Mouse (Mus musculus) cerebellum, adult 2 months (tissue): ENCODE measurements around the gene Lmod3. TPM values are rescaled to one million over a fixed set of nuclear protein-coding genes. Genes with fewer than 3 reads are reported as not detected.
"Not testable (repeated sequence)": the region's sequence is repeated elsewhere in the genome, so short reads cannot be mapped to it uniquely, and the experiment has no call there.

Source experiments
- DNase-seq, 2 experiments: peaks; one replicate each; pipeline ENCODE4 v3.0.0; 2021
- H3K27ac ChIP-seq: fragments of 200-500 bp; 2 replicates; pipeline ENCODE4 v1.5.1; 2012; ENCODE audit warnings: low read length, control low read depth, inconsistent platforms; ENCODE audit not compliant: insufficient read depth
- H3K27me3 ChIP-seq: fragments of 200-500 bp; 2 replicates; pipeline ENCODE4 v1.6.1; 2012; ENCODE audit warnings: inconsistent platforms, mild to moderate bottlenecking, low read length, moderate library complexity; ENCODE audit not compliant: control insufficient read depth, insufficient read depth
- H3K4me1 ChIP-seq: fragments of 200-500 bp; 2 replicates; pipeline ENCODE4 v1.6.1; 2011; ENCODE audit warnings: low read length; ENCODE audit not compliant: control insufficient read depth, insufficient read depth
- H3K4me3 ChIP-seq: fragments of 200-500 bp; replicated peaks from 2 replicates; pipeline ENCODE3; 2011; ENCODE audit warnings: mild to moderate bottlenecking, low read depth, low read length, control low read depth; ENCODE audit not compliant: insufficient read depth
- CTCF ChIP-seq: fragments of 200-500 bp; IDR thresholded peaks from 2 replicates; pipeline ENCODE4 v1.5.1; 2011; ENCODE audit warnings: low read depth, mild to moderate bottlenecking, control low read depth, low read length, moderate library complexity, borderline replicate concordance; ENCODE audit not compliant: insufficient read depth
- POLR2A ChIP-seq: fragments of 200-500 bp; IDR thresholded peaks from 2 replicates; pipeline ENCODE4 v1.6.1; 2011; ENCODE audit warnings: low read length, control low read depth, borderline replicate concordance; ENCODE audit not compliant: insufficient read depth
- WGBS: fragments of 180-500 bp; shearing (Covaris S2); methylation state at CpG from one replicate; pipeline ENCODE4 v1.1.7; 2018; 5-methylcytosine and 5-hydroxymethylcytosine counted together
- polyA plus RNA-seq: library from polyadenylated mRNA; depleted of rRNA; stranded (reverse); fragments of >200 nt; gene quantifications from 2 replicates; pipeline ENCODE4 v1.2.3, GENCODE M21; 2012

Lmod3 gene
- polyA plus RNA-seq, 1 experiment, result 0.08 TPM

DNA sequence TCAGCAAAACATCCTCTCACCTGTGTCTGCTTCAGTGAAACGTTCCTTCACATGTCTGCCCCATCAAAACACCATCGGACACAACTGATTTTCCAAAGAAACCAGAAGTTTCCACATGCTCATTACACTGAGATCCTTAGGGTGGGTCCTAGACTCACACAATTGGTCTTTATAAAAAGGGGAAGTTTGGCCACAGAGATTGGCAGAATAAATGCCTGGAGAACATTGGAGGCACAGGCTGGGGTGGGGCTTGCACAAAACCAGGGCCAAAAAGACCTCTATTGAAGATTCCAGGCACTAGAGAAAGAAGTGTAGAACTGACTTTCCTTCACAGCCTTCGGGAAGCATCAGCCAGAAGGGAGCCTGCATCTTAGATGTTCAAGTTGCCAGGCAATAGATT is 21.2 kb upstream of the Lmod3 start:
- TF ChIP-seq POLR2A (no peak), CTCF (no peak)
- no peak for DNase-seq
- WGBS, result 79% methylated on average over 3 of the region's 3 CpGs
- H3K4me3 ChIP-seq, result no peak overlapping the region
- no peaks in the 10 kb centered on the region for H3K27me3 ChIP-seq
- peaks cover 3% of the 10 kb centered on the region; the same call in 1 of the 2 replicates for H3K4me1 ChIP-seq
- no peak overlapping the region for H3K27ac ChIP-seq

GRCm38 (mm10) chr6:97273058-97273710 is 20.6 kb upstream of the Lmod3 start:
- Histone ChIP-seq H3K27me3 (no peaks in the 10 kb centered on the region), H3K4me3 (no peak overlapping the region), H3K27ac (no peak overlapping the region), H3K4me1 (peaks cover 2% of the 10 kb centered on the region; the same call in 1 of the 2 replicates)
- no peak for DNase-seq
- WGBS, result 73% methylated on average over 16 of the region's 16 CpGs
- TF ChIP-seq POLR2A (no peak), CTCF (no peak)

- no peak overlapping the region for H3K4me3 ChIP-seq
- no peak for DNase-seq
- H3K4me1 ChIP-seq, result no peaks in the 10 kb centered on the region
- TF ChIP-seq POLR2A (no peak), CTCF (no peak)
- H3K27me3 ChIP-seq, result no peaks in the 10 kb centered on the region
- no peak overlapping the region for H3K27ac ChIP-seq
- WGBS, result 65% methylated on average over 2 of the region's 2 CpGs
These were observed 19.8 kb upstream of the Lmod3 start for GRCm38 (mm10) chr6:97272349-97272748.

DNA sequence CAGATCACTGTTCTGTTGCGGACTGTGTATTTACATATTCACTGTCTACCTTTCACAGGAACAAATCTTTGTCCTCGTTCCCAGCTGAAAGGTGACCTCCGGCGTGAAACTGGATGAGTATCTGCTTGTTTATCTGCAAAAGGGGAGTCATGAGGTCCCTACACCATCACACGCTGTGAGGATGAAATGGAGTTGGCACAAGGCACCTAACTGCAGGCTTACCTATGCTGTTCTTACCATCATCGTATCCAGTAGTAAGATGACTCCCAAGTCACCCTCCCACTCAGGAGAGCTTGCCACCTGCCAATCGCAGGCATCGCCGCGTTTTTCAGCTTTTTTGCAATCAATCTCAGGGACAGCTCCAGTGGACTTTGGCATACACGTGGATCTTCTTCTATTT is 17.0 kb upstream of the Lmod3 start:
- 56% methylated on average over 11 of the region's 11 CpGs for WGBS
- Histone ChIP-seq H3K4me3 (no peak overlapping the region), H3K4me1 (no peaks in the 10 kb centered on the region), H3K27ac (no peak overlapping the region), H3K27me3 (no peaks in the 10 kb centered on the region)
- TF ChIP-seq CTCF, result no peak
- DNase-seq, result no peak

GRCm38 (mm10) chr6:97267132-97267531 is 14.6 kb upstream of the Lmod3 start:
- no peak overlapping the region for H3K4me3 ChIP-seq
- no peaks in the 10 kb centered on the region for H3K4me1 ChIP-seq
- no peaks in the 10 kb centered on the region for H3K27me3 ChIP-seq
- no peak overlapping the region for H3K27ac ChIP-seq
- TF ChIP-seq CTCF, result no peak
- no peak for TF ChIP-seq POLR2A
- no peak for DNase-seq
- 93% methylated on average over 2 of the region's 2 CpGs for whole genome bisulfite sequencing

DNA sequence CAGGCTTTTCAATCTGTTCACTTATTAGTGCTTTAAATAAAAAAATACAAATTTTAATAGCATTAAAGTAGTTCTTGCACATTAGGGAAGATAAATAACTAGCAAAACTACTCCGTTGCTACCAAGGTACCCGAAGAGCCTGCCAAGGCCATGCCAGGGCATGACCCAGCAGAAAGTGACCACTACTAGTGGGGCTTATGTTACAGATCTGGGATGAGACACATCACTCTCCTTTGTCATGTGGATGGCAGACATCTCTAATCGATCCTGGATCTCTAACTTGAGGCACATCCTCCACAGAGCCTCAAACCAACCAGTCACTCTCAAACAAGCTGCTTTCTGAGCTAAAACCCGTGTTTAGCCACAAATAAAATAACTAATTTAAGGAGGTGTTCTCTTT is 14.1 kb upstream of the Lmod3 start:
- no peaks in the 10 kb centered on the region for H3K27me3 ChIP-seq
- no peaks in the 10 kb centered on the region for H3K4me1 ChIP-seq
- H3K27ac ChIP-seq, result no peak overlapping the region
- TF ChIP-seq CTCF, result no peak
- TF ChIP-seq POLR2A, result no peak
- no peak overlapping the region for H3K4me3 ChIP-seq
- 82% methylated on average over 4 of the region's 4 CpGs for WGBS
- no peak for DNase-seq

DNA sequence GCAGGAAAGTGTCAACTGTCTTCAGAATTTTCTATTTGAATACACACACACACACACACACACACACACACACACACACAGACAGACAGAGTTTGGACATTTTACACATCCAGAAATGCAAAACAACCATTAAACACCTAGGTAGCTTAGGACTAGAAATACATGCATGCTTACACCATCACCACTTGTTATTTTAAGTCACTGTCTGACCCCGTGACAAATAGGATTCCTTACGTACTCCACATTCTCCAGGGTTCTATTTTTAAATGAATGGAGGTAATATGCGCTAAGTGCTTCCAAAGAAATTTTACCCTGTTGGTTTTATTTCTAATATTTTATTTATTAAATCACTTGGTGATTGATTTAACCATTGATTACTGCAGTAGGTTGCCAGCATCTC is 13.1 kb upstream of the Lmod3 start:
- no peak for TF ChIP-seq POLR2A
- no peak for TF ChIP-seq CTCF
- Histone ChIP-seq H3K27me3 (no peaks in the 10 kb centered on the region), H3K4me1 (no peaks in the 10 kb centered on the region), H3K4me3 (no peak overlapping the region), H3K27ac (no peak overlapping the region)
- DNase-seq, result no peak
- WGBS, result 88% methylated on average over 3 of the region's 3 CpGs

DNA sequence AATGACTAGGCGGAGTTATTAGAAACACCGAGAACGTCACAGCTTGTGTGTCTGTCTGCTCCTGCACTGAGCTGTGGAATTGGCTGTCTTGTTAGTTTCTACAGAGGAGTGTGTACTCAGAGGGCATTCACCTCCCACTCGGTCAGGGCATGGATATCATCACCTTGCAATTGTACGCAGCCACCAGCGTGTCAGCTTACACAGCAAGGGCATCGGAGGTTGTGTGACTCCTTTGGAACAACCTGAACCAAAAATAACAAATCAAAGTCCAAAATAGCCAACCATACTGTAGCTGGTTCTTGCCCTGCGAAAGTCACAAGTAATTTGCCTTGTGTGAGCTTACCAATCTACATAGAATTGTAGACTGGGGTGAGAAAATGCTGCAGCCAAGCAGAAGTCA is 12.7 kb upstream of the Lmod3 start:
- TF ChIP-seq CTCF, result no peak
- no peak for TF ChIP-seq POLR2A
- no peak overlapping the region for H3K27ac ChIP-seq
- DNase-seq, result no peak
- H3K27me3 ChIP-seq, result no peaks in the 10 kb centered on the region
- WGBS, result 93% methylated on average over 8 of the region's 8 CpGs
- H3K4me3 ChIP-seq, result no peak overlapping the region
- H3K4me1 ChIP-seq, result no peaks in the 10 kb centered on the region

DNA sequence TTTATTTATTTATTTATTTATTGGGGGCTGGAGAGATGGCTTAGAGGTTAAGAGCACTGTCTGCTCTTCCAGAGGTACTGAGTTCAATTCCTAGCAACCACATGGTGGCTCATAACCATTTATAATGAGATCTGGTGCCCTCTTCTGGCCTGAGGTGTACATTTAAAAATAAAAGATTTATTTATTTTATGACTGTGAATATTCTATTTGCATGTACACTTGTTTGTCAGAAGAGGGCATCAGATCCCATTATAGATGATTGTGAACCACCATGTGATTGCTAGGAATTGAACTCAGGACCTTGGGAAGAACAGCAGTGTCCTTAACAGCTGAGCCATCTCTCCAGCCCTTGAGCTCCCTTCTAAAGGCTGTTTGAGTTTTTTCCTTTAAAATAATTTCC is 11.2 kb upstream of the Lmod3 start:
- not testable (repeated sequence) for H3K4me3 ChIP-seq, H3K27ac ChIP-seq, DNase-seq, H3K27me3 ChIP-seq, H3K4me1 ChIP-seq
